Mouse (Mus musculus) MEL (cell line): ENCODE results near the gene Harbi1.
A peak's percentile ranks its signal among the peaks of the same experiment; 100 is the strongest.
"Not testable (repeated sequence)": the region's sequence is repeated elsewhere in the genome, so short reads cannot be mapped to it uniquely, and the experiment has no call there.

Experiments used
- CTCF ChIP-seq, 3 experiments: IDR thresholded peaks in 2 of 3; conservative IDR thresholded peaks in 1 of 3; 2 replicates each; pipeline ENCODE4 v1.5.1; 2011 to 2012; ENCODE audit warnings: low read length in 3 of 3, low read depth in 2 of 3, mild to moderate bottlenecking in 2 of 3, improper control_type of control experiment in 1 of 3, inconsistent platforms in 1 of 3, mixed read lengths in 1 of 3, moderate library complexity in 1 of 3; ENCODE audit not compliant: control insufficient read depth in 1 of 3, insufficient read depth in 1 of 3, poor library complexity in 1 of 3, severe bottlenecking in 1 of 3
- EP300 ChIP-seq, 2 experiments: IDR thresholded peaks; 2 replicates each; pipeline ENCODE4 v1.6.1; 2011; ENCODE audit warnings: improper control_type of control experiment in 2 of 2, low read length in 2 of 2, low read depth in 1 of 2, mild to moderate bottlenecking in 1 of 2
- ETS1 ChIP-seq: IDR thresholded peaks from 2 replicates; pipeline ENCODE4 v1.6.1; 2012; ENCODE audit warnings: low read depth, mild to moderate bottlenecking, inconsistent platforms, low read length, improper control_type of control experiment, moderate library complexity
- HCFC1 ChIP-seq: IDR thresholded peaks from 2 replicates; pipeline ENCODE4 v1.6.1; 2012; ENCODE audit warnings: low read depth, mild to moderate bottlenecking, inconsistent platforms, low read length, improper control_type of control experiment, moderate library complexity
- JUND ChIP-seq: IDR thresholded peaks from 2 replicates; pipeline ENCODE4 v1.6.1; 2011; ENCODE audit warnings: low read depth, mild to moderate bottlenecking, improper control_type of control experiment, low read length
- MAZ ChIP-seq: IDR thresholded peaks from 2 replicates; pipeline ENCODE4 v1.6.1; 2012; ENCODE audit warnings: low read depth, mild to moderate bottlenecking, inconsistent platforms, low read length, improper control_type of control experiment
- MYB ChIP-seq: IDR thresholded peaks from 2 replicates; pipeline ENCODE4 v1.6.1; 2011; ENCODE audit warnings: mild to moderate bottlenecking, low read depth, low read length, improper control_type of control experiment
- NRF1 ChIP-seq: IDR thresholded peaks from 2 replicates; pipeline ENCODE4 v1.6.1; 2014; ENCODE audit warnings: low read depth, mild to moderate bottlenecking, inconsistent platforms, low read length, improper control_type of control experiment, moderate library complexity; ENCODE audit not compliant: poor library complexity, insufficient read depth, severe bottlenecking
- POLR2A ChIP-seq, 2 experiments: IDR thresholded peaks; 2 replicates each; pipeline ENCODE4 v1.6.1; 2011 to 2012; ENCODE audit warnings: low read length in 2 of 2, mild to moderate bottlenecking in 2 of 2, control low read depth in 1 of 2, improper control_type of control experiment in 1 of 2, low read depth in 1 of 2, moderate library complexity in 1 of 2; ENCODE audit not compliant: control insufficient read depth in 1 of 2, insufficient read depth in 1 of 2, poor library complexity in 1 of 2
- POLR2AphosphoS5 ChIP-seq: IDR thresholded peaks from 2 replicates; pipeline ENCODE4 v1.6.1; 2012; ENCODE audit warnings: low read depth, borderline replicate concordance, mild to moderate bottlenecking, inconsistent platforms, low read length, moderate library complexity, mixed read lengths
- SIN3A ChIP-seq: IDR thresholded peaks from 2 replicates; pipeline ENCODE4 v1.6.1; 2012; ENCODE audit warnings: low read length, improper control_type of control experiment, inconsistent platforms
- USF1 ChIP-seq: IDR thresholded peaks from 2 replicates; pipeline ENCODE4 v1.6.1; 2014; ENCODE audit warnings: low read depth, mild to moderate bottlenecking, inconsistent platforms, low read length, improper control_type of control experiment, moderate library complexity
- ZKSCAN1 ChIP-seq: IDR thresholded peaks from 2 replicates; pipeline ENCODE4 v1.6.1; 2012; ENCODE audit warnings: low read depth, mild to moderate bottlenecking, inconsistent platforms, low read length, improper control_type of control experiment, moderate library complexity
- ZNF384 ChIP-seq: IDR thresholded peaks from 2 replicates; pipeline ENCODE4 v1.6.1; 2012; ENCODE audit warnings: low read depth, mild to moderate bottlenecking, inconsistent platforms, low read length, improper control_type of control experiment

- TF ChIP-seq POLR2A (IDR thresholded peaks at IDR 0.05; ENCODE audit: control insufficient read depth in 1 of 2, insufficient read depth in 1 of 2, low read depth in 1 of 2, low read length in 2 of 2, poor library complexity in 1 of 2) (peak in 1 of 2 experiments; percentile 56; a peak in 2 of 4 replicates), EP300 (IDR thresholded peaks at IDR 0.05; ENCODE audit: low read depth in 1 of 2, low read length in 2 of 2) (peak in 1 of 2 experiments; percentile 66; a peak in 2 of 4 replicates), ETS1 (peak; percentile 69), SIN3A (peak; percentile 77)
- TF ChIP-seq CTCF (IDR thresholded peaks at IDR 0.05 in 2 of 3, conservative IDR thresholded peaks at IDR 0.05 in 1 of 3; ENCODE audit: control insufficient read depth in 1 of 3, insufficient read depth in 1 of 3, low read depth in 2 of 3, low read length in 3 of 3, poor library complexity in 1 of 3, severe bottlenecking in 1 of 3); NRF1; MAZ; ZNF384; POLR2AphosphoS5; ZKSCAN1; MYB; USF1; JUND; HCFC1: not testable (repeated sequence)
These were observed 14.8 kb downstream of the Harbi1 start for GRCm38 (mm10) chr2:91725476-91725875.
